Mouse (Mus musculus) G1E (cell line): ENCODE results near the gene Snapc2. TPM values are rescaled to one million over a fixed set of nuclear protein-coding genes. Genes with fewer than 3 reads are reported as not detected.
A peak's percentile ranks its signal among the peaks of the same experiment; 100 is the strongest.
"Not testable (repeated sequence)": the region's sequence is repeated elsewhere in the genome, so short reads cannot be mapped to it uniquely, and the experiment has no call there.

Experiments used
- ATAC-seq: 2 replicates; pipeline ENCODE4 v1.8.0; 2016; ENCODE audit warnings: mild to moderate bottlenecking; ENCODE audit not compliant: insufficient number of reproducible peaks, poor library complexity, low FRiP score, severe bottlenecking; ENCODE audit errors: extremely low read depth
- DNase-seq: peaks from one replicate; pipeline ENCODE4 v3.0.0; 2012; ENCODE audit warnings: low spot score
- H3K27me3 ChIP-seq: 2 replicates; pipeline ENCODE4 v1.6.1; 2012; ENCODE audit warnings: mild to moderate bottlenecking, low read length, inconsistent platforms; ENCODE audit not compliant: insufficient read depth
- H3K36me3 ChIP-seq: replicated peaks from 2 replicates; pipeline ENCODE3; 2012; ENCODE audit warnings: mild to moderate bottlenecking, inconsistent platforms
- H3K4me1 ChIP-seq: 2 replicates; pipeline ENCODE4 v1.6.1; 2012; ENCODE audit warnings: low read depth, low read length, inconsistent platforms, mixed read lengths; ENCODE audit not compliant: insufficient read depth
- H3K4me3 ChIP-seq: 2 replicates; pipeline ENCODE4 v1.5.1; 2012; ENCODE audit warnings: low read depth, mild to moderate bottlenecking, inconsistent platforms, low read length, moderate library complexity, mixed read lengths
- H3K9me3 ChIP-seq: replicated peaks from 2 replicates; pipeline ENCODE4 v1.6.1; 2012; ENCODE audit warnings: inconsistent platforms
- CTCF ChIP-seq: IDR thresholded peaks from 2 replicates; pipeline ENCODE4 v1.5.1; 2012; ENCODE audit warnings: low read depth, low read length, inconsistent platforms, mixed read lengths
- GATA1 ChIP-seq: IDR thresholded peaks from 2 replicates; pipeline ENCODE4 v1.6.1; 2012; ENCODE audit warnings: borderline replicate concordance, low read length, inconsistent platforms, mixed read lengths
- GATA2 ChIP-seq: IDR thresholded peaks from 2 replicates; pipeline ENCODE4 v1.6.1; 2012; ENCODE audit warnings: low read depth, low read length, inconsistent platforms, borderline replicate concordance
- POLR2AphosphoS5 ChIP-seq: IDR thresholded peaks from 2 replicates; pipeline ENCODE4 v1.6.1; 2012; ENCODE audit warnings: low read depth, low read length, inconsistent platforms; ENCODE audit not compliant: insufficient replicate concordance
- TAL1 ChIP-seq: conservative IDR thresholded peaks from 2 replicates; pipeline ENCODE4 v1.6.1; 2012; ENCODE audit warnings: low read depth, low read length, inconsistent platforms, mixed read lengths
- polyA plus RNA-seq: library from polyadenylated mRNA; stranded (reverse); fragments of >175 nt; gene quantifications from 2 replicates; pipeline ENCODE4 v1.2.3, GENCODE M21; 2012
- total RNA-seq, 2 experiments: library from RNA; stranded (forward) in 1 of 2; stranded (reverse) in 1 of 2; fragments of 200-1000 nt in 1 of 2; fragments of >200 nt in 1 of 2; fragmentation: Nextera tagmentation in 1 of 2; gene quantifications; 2 replicates each; pipeline ENCODE4 v1.2.3; 2014 to 2017

Snapc2 gene
- total and polyA plus RNA-seq, 3 experiments, result 9.1 to 49.5 (median 10.6) TPM

DNA sequence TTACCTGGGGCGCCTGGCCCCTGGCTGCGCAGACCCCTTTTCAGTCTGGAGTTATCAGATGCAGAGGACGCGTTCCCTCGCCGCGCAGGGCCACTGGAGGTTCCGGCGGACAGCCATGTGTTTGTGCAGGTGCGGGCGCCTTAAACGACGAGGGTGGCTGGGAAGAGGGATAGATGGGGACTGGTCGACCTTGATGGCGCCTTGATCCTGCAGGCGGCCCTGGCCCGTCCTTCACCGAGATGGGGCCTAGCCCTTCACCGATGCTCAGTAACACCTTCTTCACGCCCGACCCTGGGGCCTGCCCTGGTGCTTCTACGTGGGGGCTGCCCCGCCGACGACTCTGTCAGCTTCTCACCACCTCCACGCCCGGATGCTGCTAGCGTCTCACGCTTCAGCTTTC is 3.7 kb upstream of the Snapc2 start:
- H3K36me3 ChIP-seq, result peaks cover 74% of the 10 kb centered on the region
- H3K9me3 ChIP-seq, result no peaks in the 10 kb centered on the region
- no peak overlapping the region for H3K4me3 ChIP-seq
- TF ChIP-seq GATA1, result no peak
- TF ChIP-seq GATA2, result no peak
- no peak for TF ChIP-seq POLR2AphosphoS5
- TF ChIP-seq TAL1, result no peak
- no peak for TF ChIP-seq CTCF
- H3K4me1 ChIP-seq, result peaks cover 25% of the 10 kb centered on the region
- no peak for ATAC-seq
- no peaks in the 10 kb centered on the region for H3K27me3 ChIP-seq
- no peak for DNase-seq

- no peak for TF ChIP-seq GATA2
- no peak for TF ChIP-seq CTCF
- TF ChIP-seq GATA1, result no peak
- TF ChIP-seq TAL1, result no peak
- no peak for TF ChIP-seq POLR2AphosphoS5
- no peak for DNase-seq
- peaks cover 27% of the 10 kb centered on the region for H3K4me1 ChIP-seq
- no peaks in the 10 kb centered on the region for H3K27me3 ChIP-seq
- H3K9me3 ChIP-seq, result no peaks in the 10 kb centered on the region
- ATAC-seq, result no peak
- no peak overlapping the region for H3K4me3 ChIP-seq
- H3K36me3 ChIP-seq, result peaks cover 74% of the 10 kb centered on the region
Measured at GRCm38 (mm10) chr8:4250306-4250970, 2.4 kb upstream of the Snapc2 start.

GRCm38 (mm10) chr8:4252116-4252760 is 642 bp upstream of the Snapc2 start:
- no peak for TF ChIP-seq GATA1
- no peak for TF ChIP-seq POLR2AphosphoS5
- TF ChIP-seq GATA2, result no peak
- no peak for TF ChIP-seq TAL1
- no peak for TF ChIP-seq CTCF
- H3K36me3 ChIP-seq, result peaks cover 74% of the 10 kb centered on the region
- no peak for ATAC-seq
- DNase-seq, result no peak
- H3K4me3 ChIP-seq, result peak overlapping the region; percentile 82
- H3K9me3 ChIP-seq, result no peaks in the 10 kb centered on the region
- no peaks in the 10 kb centered on the region for H3K27me3 ChIP-seq
- H3K4me1 ChIP-seq, result peaks cover 25% of the 10 kb centered on the region

DNA sequence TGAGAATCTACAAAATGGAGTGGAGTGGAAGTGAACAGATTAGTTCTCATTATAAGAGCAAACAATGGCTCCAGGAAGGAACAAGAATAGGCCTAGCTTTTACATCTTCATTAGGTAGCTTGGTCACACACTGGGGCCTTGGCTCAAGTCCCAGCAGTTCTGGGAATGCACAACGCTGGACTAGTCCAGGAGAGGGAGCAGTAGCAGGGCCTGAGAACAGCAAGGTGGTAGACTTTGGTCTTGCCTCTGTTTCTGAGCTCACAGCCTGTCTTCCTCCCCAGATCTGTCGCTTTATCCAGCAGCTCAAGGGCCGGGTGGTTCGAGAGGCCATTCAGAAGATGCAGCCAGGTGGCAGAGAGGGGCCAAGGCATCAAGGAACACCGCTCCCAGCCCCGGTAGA is 1.1 kb downstream of the Snapc2 start:
- TF ChIP-seq GATA1 (no peak), GATA2 (no peak), POLR2AphosphoS5 (no peak), CTCF (no peak)
- peak; percentile 25 for DNase-seq
- no peak for ATAC-seq
- Histone ChIP-seq H3K36me3 (peaks cover 68% of the 10 kb centered on the region), H3K4me1 (peaks cover 42% of the 10 kb centered on the region), H3K9me3 (no peaks in the 10 kb centered on the region), H3K27me3 (no peaks in the 10 kb centered on the region), H3K4me3 (no peak overlapping the region; the same call in 1 of the 2 replicates)

DNA sequence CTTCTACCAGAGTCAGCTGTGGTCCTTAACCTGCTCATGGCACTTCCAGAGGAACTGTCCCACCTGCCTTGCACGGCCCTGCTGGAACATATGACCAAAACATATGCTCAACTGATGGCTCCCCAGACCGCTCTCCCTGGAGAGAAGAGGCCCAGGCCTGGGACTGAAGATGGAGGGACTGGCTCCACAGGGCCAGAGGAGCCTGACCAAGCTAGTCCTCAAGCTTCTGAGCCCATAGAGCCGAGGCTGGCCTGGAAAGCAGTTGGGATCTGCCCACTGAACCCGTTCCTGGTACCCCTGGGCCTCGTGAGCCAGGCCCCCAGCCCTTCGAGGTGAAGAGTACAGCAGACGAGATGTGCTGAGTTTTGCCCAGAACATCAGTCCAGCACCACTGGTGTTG is 2.6 kb downstream of the Snapc2 start:
- H3K27me3 ChIP-seq, H3K4me3 ChIP-seq, ATAC-seq, DNase-seq, H3K9me3 ChIP-seq: not testable (repeated sequence)
- H3K4me1 ChIP-seq, result peaks cover 56% of the 10 kb centered on the region
- H3K36me3 ChIP-seq, result peaks cover 67% of the 10 kb centered on the region

DNA sequence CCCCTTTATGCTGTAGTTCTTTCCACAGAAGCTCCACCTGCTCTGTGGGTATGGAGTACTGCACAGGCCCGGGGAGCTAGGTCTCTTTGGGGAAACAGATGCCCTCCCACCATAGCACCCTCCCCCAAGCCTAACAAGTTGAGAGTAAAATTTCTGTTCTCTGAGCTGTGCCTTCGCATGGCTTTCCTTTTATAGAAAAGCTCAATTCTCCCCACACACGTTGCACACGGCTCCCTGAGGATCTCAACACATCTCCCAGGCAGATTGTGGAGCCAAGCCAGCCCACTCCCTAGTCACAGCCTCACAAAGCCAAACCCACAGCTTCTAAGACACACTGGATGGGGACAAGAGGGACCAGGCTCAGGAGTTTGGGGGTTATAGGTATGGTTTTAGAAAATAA is 4.0 kb downstream of the Snapc2 start:
- no peak overlapping the region for H3K4me3 ChIP-seq
- H3K27me3 ChIP-seq, result no peaks in the 10 kb centered on the region
- H3K9me3 ChIP-seq, result no peaks in the 10 kb centered on the region
- H3K4me1 ChIP-seq, result peaks cover 51% of the 10 kb centered on the region
- no peak for ATAC-seq
- TF ChIP-seq GATA2, result no peak
- TF ChIP-seq GATA1, result no peak
- no peak for TF ChIP-seq TAL1
- no peak for TF ChIP-seq POLR2AphosphoS5
- H3K36me3 ChIP-seq, result peaks cover 73% of the 10 kb centered on the region
- no peak for DNase-seq
